Mouse (Mus musculus): ENCODE data around the gene Dapk3.

DNA sequence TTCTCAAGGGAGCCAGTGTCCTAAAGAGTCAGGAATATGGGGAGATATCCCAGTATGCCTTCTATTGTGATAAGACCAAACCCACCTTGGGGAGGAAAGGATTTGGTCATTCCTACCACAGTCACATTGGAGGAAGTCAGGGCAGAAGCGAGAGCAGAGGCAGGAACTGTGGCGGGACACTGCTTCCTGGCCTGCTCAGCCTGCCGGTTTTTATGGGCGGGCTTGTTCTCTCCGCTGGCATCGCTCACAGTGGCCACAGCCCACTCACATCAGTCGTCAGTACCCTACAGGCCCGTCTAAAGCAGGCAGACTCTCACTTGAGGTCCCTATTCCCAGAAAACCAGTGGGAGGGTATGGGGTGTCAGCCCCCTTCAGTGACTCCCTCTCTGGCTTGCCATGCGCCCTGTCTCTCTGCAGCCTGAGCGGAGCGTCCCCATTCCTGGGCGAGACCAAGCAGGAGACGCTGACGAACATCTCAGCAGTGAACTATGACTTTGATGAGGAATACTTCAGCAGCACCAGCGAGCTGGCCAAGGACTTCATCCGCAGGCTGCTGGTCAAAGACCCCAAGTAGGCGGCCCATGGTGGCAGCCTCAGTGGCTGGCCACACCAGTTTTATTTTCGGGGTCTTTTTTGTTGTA lies 8.7 kb downstream of the Dapk3 start:
- no peak for TF ChIP-seq POLR2A (IDR thresholded peaks at IDR 0.05; ENCODE audit: low read depth, low read length)
- no peak for TF ChIP-seq CTCF (IDR thresholded peaks at IDR 0.05; ENCODE audit: extremely low read depth, insufficient read length, insufficient replicate concordance, low read depth, low read length)
